Mouse (Mus musculus): ENCODE data around the gene Spata32.

- TF ChIP-seq CTCF (IDR thresholded peaks at IDR 0.05; ENCODE audit: insufficient read depth, low read depth, low read length) (no peak), POLR2A (IDR thresholded peaks at IDR 0.05; ENCODE audit: insufficient read depth, low read depth, low read length) (no peak)
Observed at GRCm38 (mm10) chr11:103181349-103181748, 36.9 kb downstream of the Spata32 start.

Data from olfactory bulb, adult 2 months (tissue).